Mouse (Mus musculus) embryonic facial prominence, embryonic 15.5 days (tissue): ENCODE data around the gene Schip1. TPM values are rescaled to one million over a fixed set of nuclear protein-coding genes. Genes with fewer than 3 reads are reported as not detected.

ENCODE experiments used
- ATAC-seq: fragments of 200-750 bp; cut with Nextera tagmentation; 2 replicates; pipeline ENCODE4 v1.8.0; 2017; ENCODE audit warnings: low read depth, moderate TSS enrichment; ENCODE audit not compliant: insufficient number of reproducible peaks, low FRiP score, low TSS enrichment
- H3K27ac ChIP-seq: fragments of 300-500 bp; sonication (generic); replicated peaks from 2 replicates; pipeline ENCODE4 v1.5.1; 2015; ENCODE audit warnings: mild to moderate bottlenecking, inconsistent platforms
- H3K27me3 ChIP-seq: fragments of 300-500 bp; sonication (generic); 2 replicates; pipeline ENCODE4 v1.6.1; 2015; ENCODE audit warnings: inconsistent platforms
- H3K36me3 ChIP-seq: fragments of 300-500 bp; sonication (generic); 2 replicates; pipeline ENCODE4 v1.6.1; 2015; ENCODE audit warnings: mild to moderate bottlenecking, inconsistent platforms
- H3K4me1 ChIP-seq: fragments of 300-500 bp; sonication (generic); 2 replicates; pipeline ENCODE4 v1.6.1; 2015; ENCODE audit warnings: inconsistent platforms
- H3K4me2 ChIP-seq: fragments of 300-500 bp; sonication (generic); replicated peaks from 2 replicates; pipeline ENCODE4 v1.6.1; 2015; ENCODE audit warnings: mild to moderate bottlenecking, inconsistent platforms
- H3K4me3 ChIP-seq: fragments of 300-500 bp; sonication (generic); replicated peaks from 2 replicates; pipeline ENCODE4 v1.5.1; 2015; ENCODE audit warnings: mild to moderate bottlenecking, inconsistent platforms
- H3K9ac ChIP-seq: fragments of 300-500 bp; sonication (generic); 2 replicates; pipeline ENCODE4 v1.6.1; 2015; ENCODE audit warnings: inconsistent platforms
- H3K9me3 ChIP-seq: fragments of 300-500 bp; sonication (generic); replicated peaks from 2 replicates; pipeline ENCODE4 v1.6.1; 2016; ENCODE audit warnings: inconsistent platforms
- WGBS: fragments of 180-500 bp; shearing (Covaris S2); methylation state at CpG from one replicate; pipeline ENCODE4 v1.1.7; 2015; 5-methylcytosine and 5-hydroxymethylcytosine counted together
- polyA plus RNA-seq: library from polyadenylated mRNA; unstranded; fragments of >200 nt; fragmentation: Nextera tagmentation; extraction: Ambion mirVana; gene quantifications from 2 replicates; pipeline ENCODE4 v1.2.1, GENCODE M21; 2015

Schip1 gene
- polyA plus RNA-seq, 1 experiment from 2014 or later: 30.9 TPM

GRCm38 (mm10) chr3:68630261-68630660 is 565.7 kb downstream of the Schip1 start:
- H3K36me3 ChIP-seq: no peaks in the 10 kb centered on the region
- H3K4me3 ChIP-seq: no peak overlapping the region
- WGBS: 69% methylated on average over 4 of the region's 4 CpGs
- H3K9me3 ChIP-seq: no peaks in the 10 kb centered on the region
- H3K27me3 ChIP-seq: no peaks in the 10 kb centered on the region
- no peaks in the 10 kb centered on the region for H3K4me1 ChIP-seq
- H3K4me2 ChIP-seq: no peak overlapping the region
- H3K27ac ChIP-seq: no peak overlapping the region
- no peak overlapping the region for H3K9ac ChIP-seq
- no peak for ATAC-seq

DNA sequence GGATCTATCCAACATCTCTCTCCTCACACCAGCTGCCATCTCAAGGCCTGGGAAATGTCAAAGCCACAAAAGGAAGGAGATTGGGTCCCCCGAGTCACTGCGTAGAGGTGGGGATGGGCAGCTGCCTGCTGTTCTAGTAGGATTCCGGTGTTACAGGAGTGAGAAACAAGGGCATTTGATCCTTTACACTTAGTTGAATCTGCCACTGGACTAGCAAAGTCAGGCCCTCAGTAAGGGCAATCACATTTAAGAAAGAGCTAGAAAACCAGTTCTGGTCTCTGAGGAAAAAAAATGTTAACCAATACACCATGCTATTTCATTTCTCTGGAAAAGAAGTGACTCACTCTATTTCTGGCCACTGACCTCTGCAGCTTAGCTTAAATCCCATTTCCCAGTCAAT is 566.2 kb downstream of the Schip1 start:
- WGBS: 82% methylated on average over 3 of the region's 3 CpGs
- Histone ChIP-seq H3K27ac (no peak overlapping the region), H3K4me1 (no peaks in the 10 kb centered on the region), H3K27me3 (no peaks in the 10 kb centered on the region), H3K9me3 (no peaks in the 10 kb centered on the region), H3K9ac (no peak overlapping the region), H3K4me2 (no peak overlapping the region), H3K36me3 (no peaks in the 10 kb centered on the region), H3K4me3 (no peak overlapping the region)
- ATAC-seq: no peak

GRCm38 (mm10) chr3:68632714-68633113 is 568.1 kb downstream of the Schip1 start:
- H3K27me3 ChIP-seq: no peaks in the 10 kb centered on the region
- no peak overlapping the region for H3K27ac ChIP-seq
- no peak for ATAC-seq
- H3K9ac ChIP-seq: no peak overlapping the region
- H3K4me3 ChIP-seq: no peak overlapping the region
- no peak overlapping the region for H3K4me2 ChIP-seq
- WGBS: 75% methylated on average over 3 of the region's 3 CpGs
- H3K36me3 ChIP-seq: no peaks in the 10 kb centered on the region
- no peaks in the 10 kb centered on the region for H3K4me1 ChIP-seq
- no peaks in the 10 kb centered on the region for H3K9me3 ChIP-seq

- 90% methylated on average over 4 of the region's 4 CpGs for WGBS
- Histone ChIP-seq H3K9me3 (no peaks in the 10 kb centered on the region), H3K27ac (no peak overlapping the region), H3K4me2 (no peak overlapping the region), H3K27me3 (no peaks in the 10 kb centered on the region), H3K9ac (no peak overlapping the region), H3K36me3 (no peaks in the 10 kb centered on the region), H3K4me3 (no peak overlapping the region), H3K4me1 (no peaks in the 10 kb centered on the region)
- ATAC-seq: no peak
Observed at GRCm38 (mm10) chr3:68633577-68633976, 569.0 kb downstream of the Schip1 start.

GRCm38 (mm10) chr3:68637960-68638359 is 573.4 kb downstream of the Schip1 start:
- Histone ChIP-seq H3K27ac (no peak overlapping the region), H3K9me3 (no peaks in the 10 kb centered on the region), H3K4me1 (no peaks in the 10 kb centered on the region), H3K27me3 (no peaks in the 10 kb centered on the region), H3K4me2 (no peak overlapping the region), H3K36me3 (no peaks in the 10 kb centered on the region), H3K4me3 (no peak overlapping the region), H3K9ac (no peak overlapping the region)
- no peak for ATAC-seq
- WGBS: 27% methylated on average over 7 of the region's 7 CpGs

DNA sequence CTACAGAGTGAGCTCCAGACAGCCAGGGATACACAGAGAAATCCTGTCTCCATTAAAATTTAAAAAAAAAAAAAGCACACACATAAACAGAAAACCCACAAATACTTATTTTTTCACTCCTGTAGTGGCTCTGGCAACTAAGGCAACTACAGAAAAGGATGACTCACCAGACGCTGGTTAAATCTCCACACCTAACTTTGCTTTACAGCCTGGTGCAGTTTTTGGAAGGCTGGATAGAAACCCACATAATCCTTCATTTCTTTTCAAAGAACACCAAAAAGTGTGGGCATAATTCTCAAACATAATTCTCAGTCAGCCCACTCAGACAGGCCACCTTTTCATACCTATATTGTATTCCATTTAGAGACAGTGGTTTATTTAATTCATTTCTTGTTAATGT is 574.1 kb downstream of the Schip1 start:
- Histone ChIP-seq H3K4me3 (no peak overlapping the region), H3K27me3 (no peaks in the 10 kb centered on the region), H3K4me2 (no peak overlapping the region), H3K27ac (no peak overlapping the region), H3K9ac (no peak overlapping the region), H3K4me1 (no peaks in the 10 kb centered on the region), H3K9me3 (no peaks in the 10 kb centered on the region), H3K36me3 (no peaks in the 10 kb centered on the region)
- ATAC-seq: no peak
- WGBS: 95% methylated on average over 1 of the region's 1 CpGs

GRCm38 (mm10) chr3:68642935-68643334 is 578.3 kb downstream of the Schip1 start:
- Histone ChIP-seq H3K27me3 (no peaks in the 10 kb centered on the region), H3K9ac (no peak overlapping the region), H3K4me1 (no peaks in the 10 kb centered on the region), H3K36me3 (no peaks in the 10 kb centered on the region), H3K27ac (no peak overlapping the region), H3K4me2 (no peak overlapping the region), H3K9me3 (no peaks in the 10 kb centered on the region), H3K4me3 (no peak overlapping the region)
- no peak for ATAC-seq
- WGBS: 77% methylated on average over 7 of the region's 7 CpGs

GRCm38 (mm10) chr3:68646387-68647130 is 582.0 kb downstream of the Schip1 start:
- Histone ChIP-seq H3K4me2 (no peak overlapping the region), H3K4me3 (no peak overlapping the region), H3K27ac (no peak overlapping the region), H3K4me1 (no peaks in the 10 kb centered on the region), H3K36me3 (no peaks in the 10 kb centered on the region), H3K9me3 (no peaks in the 10 kb centered on the region), H3K9ac (no peak overlapping the region), H3K27me3 (no peaks in the 10 kb centered on the region)
- no peak for ATAC-seq
- WGBS: 88% methylated on average over 6 of the region's 6 CpGs

DNA sequence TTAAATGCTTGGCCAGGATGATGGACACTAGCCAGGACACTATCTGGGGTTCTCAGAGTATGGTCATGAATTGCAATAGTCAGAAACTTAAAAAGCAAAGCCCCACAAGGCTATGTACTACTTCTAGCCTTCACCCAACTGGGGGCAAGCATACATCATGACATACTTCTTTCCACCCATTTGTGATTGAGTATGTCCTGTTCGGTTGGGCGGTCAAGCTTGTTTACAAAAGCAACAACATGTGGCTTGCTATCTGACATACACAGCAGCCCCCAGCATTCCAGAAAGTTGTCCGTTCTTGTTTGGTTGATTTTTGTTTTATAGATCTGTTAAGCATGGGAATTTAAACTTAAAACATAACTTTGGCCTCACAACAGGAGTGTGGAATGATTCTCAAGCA is 582.7 kb downstream of the Schip1 start:
- WGBS: 74% methylated on average over 3 of the region's 3 CpGs
- Histone ChIP-seq H3K27ac (no peak overlapping the region), H3K27me3 (no peaks in the 10 kb centered on the region), H3K9ac (no peak overlapping the region), H3K4me3 (no peak overlapping the region), H3K4me1 (no peaks in the 10 kb centered on the region), H3K36me3 (no peaks in the 10 kb centered on the region), H3K9me3 (no peaks in the 10 kb centered on the region), H3K4me2 (no peak overlapping the region)
- no peak for ATAC-seq

GRCm38 (mm10) chr3:68650251-68650650 is 585.6 kb downstream of the Schip1 start:
- Histone ChIP-seq H3K4me3 (no peak overlapping the region), H3K4me1 (no peaks in the 10 kb centered on the region), H3K9me3 (no peaks in the 10 kb centered on the region), H3K27me3 (no peaks in the 10 kb centered on the region), H3K4me2 (no peak overlapping the region), H3K27ac (no peak overlapping the region), H3K9ac (no peak overlapping the region), H3K36me3 (no peaks in the 10 kb centered on the region)
- no peak for ATAC-seq
- WGBS: 90% methylated on average over 3 of the region's 3 CpGs

- Histone ChIP-seq H3K9ac (no peak overlapping the region), H3K36me3 (no peaks in the 10 kb centered on the region), H3K4me1 (no peaks in the 10 kb centered on the region), H3K4me3 (no peak overlapping the region), H3K27ac (no peak overlapping the region), H3K4me2 (no peak overlapping the region), H3K9me3 (no peaks in the 10 kb centered on the region), H3K27me3 (no peaks in the 10 kb centered on the region)
- ATAC-seq: peak; percentile 65; the same call in 1 of the 2 replicates
- 73% methylated on average over 4 of the region's 4 CpGs for WGBS
Observed at GRCm38 (mm10) chr3:68656607-68657352, 592.2 kb downstream of the Schip1 start.
